8 mouse cellular contexts compared by ENCODE assay signal in genomic region chr5:124425412-124426259, GRCm38 (mm10). TPM values are rescaled to one million over a fixed set of nuclear protein-coding genes. Genes with fewer than 3 reads are reported as not detected.
DNase-seq lines count a peak whose midpoint lies in the region; ATAC-seq and TF ChIP-seq lines count a peak whose summit lies in the region.

TSS of gene Sbno1 (minus strand) at chr5:124426001.

- no peaks in the 10 kb centered on the region for H3K36me3 ChIP-seq in embryonic facial prominence, embryonic 13.5 days
- H3K36me3 ChIP-seq in heart, adult 2 months (ENCODE audit: control insufficient read depth, insufficient read depth, low read length), result peaks cover 11% of the 10 kb centered on the region
- 0 out of 2 replicates have a peak, but pooled peaks cover 7% of the 10 kb centered on the region for H3K36me3 ChIP-seq in limb, embryonic 14.5 days (ENCODE audit: control insufficient read depth, insufficient read depth, low read length)
- peaks cover 2% of the 10 kb centered on the region; the same call in 1 of the 2 replicates for H3K36me3 ChIP-seq in midbrain, postnatal 0 days (ENCODE audit: insufficient read depth, low read length)

- peak; percentile 7; the same call in 1 of the 2 replicates for TF ChIP-seq EP300 in heart, adult 2 months (IDR thresholded peaks at IDR 0.05; ENCODE audit: insufficient read depth, low read depth, low read length)

- H3K27me3 ChIP-seq in embryonic facial prominence, embryonic 13.5 days, result no peaks in the 10 kb centered on the region
- H3K27me3 ChIP-seq in heart, adult 2 months (ENCODE audit: control insufficient read depth, insufficient read depth, low read length), result no peaks in the 10 kb centered on the region
- no peaks in the 10 kb centered on the region for H3K27me3 ChIP-seq in limb, embryonic 14.5 days (ENCODE audit: control insufficient read depth, insufficient read depth, low read length)
- no peaks in the 10 kb centered on the region for H3K27me3 ChIP-seq in midbrain, postnatal 0 days (ENCODE audit: insufficient read depth, low read length)

- intact Hi-C loops in heart, adult 2 months (cut with DNase I), result loop anchor here (2.0 to 5.0 kb wide), 3 partner anchors 15 to 437 kb away; partner anchors contain the start of genes Ccdc92, Snrnp35 and Zfp664

- H3K79me2 ChIP-seq in heart, adult 2 months (replicated peaks; ENCODE audit: control insufficient read depth, insufficient read depth, low read length), result peaks cover 5% of the 10 kb centered on the region

- TF ChIP-seq POLR2A in heart, adult 2 months (IDR thresholded peaks at IDR 0.05; ENCODE audit: insufficient read depth, low read depth, low read length), result peak; percentile 56; the same call in 1 of the 2 replicates
- 0 out of 2 replicates have a peak, but pooled peaks have one; percentile 24 for TF ChIP-seq POLR2A in limb, embryonic 14.5 days (IDR thresholded peaks at IDR 0.05; ENCODE audit: borderline replicate concordance, extremely low read depth, insufficient read depth, insufficient read length)

- ATAC-seq in embryonic facial prominence, embryonic 13.5 days (ENCODE audit: insufficient number of reproducible peaks, insufficient read depth, low FRiP score, low TSS enrichment, low read depth), result peak; percentile 95
- peak; percentile 97 for ATAC-seq in limb, embryonic 14.5 days (ENCODE audit: low FRiP score, low read depth)
- peak; percentile 95 for ATAC-seq in midbrain, postnatal 0 days (ENCODE audit: low FRiP score)

- H3K9ac ChIP-seq in embryonic facial prominence, embryonic 13.5 days, result peak within 1 kb of the TSS; percentile 95
- H3K9ac ChIP-seq in heart, adult 2 months (ENCODE audit: low read depth, low read length), result peak within 1 kb of the TSS; percentile 96
- H3K9ac ChIP-seq in limb, embryonic 14.5 days (ENCODE audit: low read depth, low read length, severe bottlenecking), result peak within 1 kb of the TSS; percentile 87
- H3K9ac ChIP-seq in midbrain, postnatal 0 days (replicated peaks; ENCODE audit: low read length, poor library complexity, severe bottlenecking), result peak within 1 kb of the TSS; percentile 68

- H3K9me3 ChIP-seq in embryonic facial prominence, embryonic 13.5 days, result no peaks in the 10 kb centered on the region
- H3K9me3 ChIP-seq in limb, embryonic 14.5 days (ENCODE audit: control insufficient read depth, low read length), result no peaks in the 10 kb centered on the region
- no peaks in the 10 kb centered on the region for H3K9me3 ChIP-seq in midbrain, postnatal 0 days (ENCODE audit: low read length)

- peak within 1 kb of the TSS; percentile 88 for H3K27ac ChIP-seq in embryonic facial prominence, embryonic 13.5 days
- H3K27ac ChIP-seq in heart, adult 2 months, result peak within 1 kb of the TSS; percentile 98
- peak within 1 kb of the TSS; percentile 79 for H3K27ac ChIP-seq in limb, embryonic 14.5 days (replicated peaks; ENCODE audit: low read depth, low read length)
- peak within 1 kb of the TSS; percentile 95 for H3K27ac ChIP-seq in midbrain, postnatal 0 days (ENCODE audit: low read depth, low read length)

- H3K4me2 ChIP-seq in embryonic facial prominence, embryonic 13.5 days, result peak within 1 kb of the TSS; percentile 90
- H3K4me2 ChIP-seq in limb, embryonic 14.5 days (replicated peaks; ENCODE audit: low read depth, low read length, severe bottlenecking), result peak within 1 kb of the TSS; percentile 93
- peak within 1 kb of the TSS; percentile 84 for H3K4me2 ChIP-seq in midbrain, postnatal 0 days (ENCODE audit: low read depth, low read length, poor library complexity, severe bottlenecking)

- H3K4me3 ChIP-seq in embryonic facial prominence, embryonic 13.5 days, result peak within 1 kb of the TSS; percentile 98
- H3K4me3 ChIP-seq in heart, adult 2 months, result peak within 1 kb of the TSS; percentile 93
- H3K4me3 ChIP-seq in limb, embryonic 14.5 days (replicated peaks; ENCODE audit: low read length), result peak within 1 kb of the TSS; percentile 100
- H3K4me3 ChIP-seq in midbrain, postnatal 0 days (ENCODE audit: low read depth, low read length), result peak within 1 kb of the TSS; percentile 67

- under 1% methylated on average over 55 of the region's 81 CpGs for WGBS in embryonic facial prominence, embryonic 13.5 days
- WGBS in heart, adult 2 months, result under 1% methylated on average over 57 of the region's 81 CpGs
- 0% methylated on average over 42 of the region's 81 CpGs for WGBS in limb, embryonic 14.5 days
- under 1% methylated on average over 35 of the region's 81 CpGs for WGBS in midbrain, postnatal 0 days

- peak; percentile 97 for DNase-seq in 3134 (ENCODE audit: extremely low read depth, insufficient read length, low spot score)
- DNase-seq in adrenal gland, postnatal 36 days, result peak; percentile 94 to 96
- peak; percentile 91 to 95 for DNase-seq in heart, adult 2 months
- peak; percentile 95 to 96 for DNase-seq in kidney, adult 8-10 months
- peak; percentile 96 for DNase-seq in limb, embryonic 14.5 days (ENCODE audit: low spot score)
- peak; percentile 96 for DNase-seq in midbrain, postnatal 0 days (ENCODE audit: low spot score)
- peak; percentile 82 to 87 for DNase-seq in spleen, postnatal 14 days (ENCODE audit: low spot score in 2 of 2)

- peak; percentile 39 for TF ChIP-seq CTCF in heart, adult 2 months (IDR thresholded peaks at IDR 0.05)
- TF ChIP-seq CTCF in midbrain, postnatal 0 days (IDR thresholded peaks at IDR 0.05), result peak; percentile 46

- peaks cover 17% of the 10 kb centered on the region; the same call in 1 of the 2 replicates for H3K4me1 ChIP-seq in embryonic facial prominence, embryonic 13.5 days
- H3K4me1 ChIP-seq in heart, adult 2 months (ENCODE audit: control insufficient read depth, insufficient read depth, low read length), result peaks cover 3% of the 10 kb centered on the region; the same call in 1 of the 2 replicates
- peaks cover 8% of the 10 kb centered on the region for H3K4me1 ChIP-seq in limb, embryonic 14.5 days (ENCODE audit: control insufficient read depth, insufficient read depth, low read length)
- H3K4me1 ChIP-seq in midbrain, postnatal 0 days (ENCODE audit: insufficient read depth, low read length), result no peaks in the 10 kb centered on the region

RNA-seq across cellular contexts. Expression of gene Sbno1, which starts in this region (rescaled TPM):
- total RNA-seq in adrenal gland, postnatal 36 days (2021), result 100 to 1,000 TPM in 1 of 2 experiments, 10 to 100 TPM in 1; 84.3 to 100 TPM
- 93.7 and 97.7 TPM in 2 replicates for polyA plus RNA-seq in embryonic facial prominence, embryonic 13.5 days (2015; fragmentation: Nextera tagmentation; extraction: Ambion mirVana)
- 10 to 100 TPM; 58.8 to 62.9 TPM for total RNA-seq in heart, adult 2 months (2021)
- polyA plus RNA-seq in heart, adult 2 months (2012; rRNA removed), result 11.3 and 18.5 TPM in 2 replicates
- 43.0 and 45.9 TPM in 2 replicates for polyA plus RNA-seq in limb, embryonic 14.5 days (2012; rRNA removed)
- polyA plus RNA-seq in limb, embryonic 14.5 days (2014; fragmentation: Nextera tagmentation; extraction: Ambion mirVana), result 65.1 and 76.3 TPM in 2 replicates
- total RNA-seq in midbrain, postnatal 0 days (2014; rRNA removed), result 41.0 and 54.5 TPM in 2 replicates
- 68.9 and 80.4 TPM in 2 replicates for polyA plus RNA-seq in midbrain, postnatal 0 days (2015; fragmentation: Nextera tagmentation; extraction: Ambion mirVana)

Comparison
In these comparisons a context has a peak if more than half of its experiments do, and no peak if none do; other contexts are left out.
1. Peak in every context shown above with its lines: DNase-seq, ATAC-seq, H3K4me3 ChIP-seq and H3K27ac ChIP-seq.